Mouse (Mus musculus): ENCODE data around the gene Rel. TPM values are rescaled to one million over a fixed set of nuclear protein-coding genes. Genes with fewer than 3 reads are reported as not detected.
A peak's percentile ranks its signal among the peaks of the same experiment; 100 is the strongest.
"Not testable (repeated sequence)": the region's sequence is repeated elsewhere in the genome, so short reads cannot be mapped to it uniquely, and the experiment has no call there.

Rel gene
- total RNA-seq (2021), result 1 to 10 TPM; 3.5 to 3.8 TPM

GRCm38 (mm10) chr11:23770760-23771506 lies at the start of gene Rel:
Gene Rel, minus strand, starts transcription at chr11:23770970.
- peak; percentile 90 to 94 for DNase-seq (ENCODE audit: low spot score in 2 of 2)
- intact Hi-C loops (cut with DNase I), result loop anchor here (5.0 kb wide), 1 partner anchor 126 kb away; the partner anchor contains the start of gene Papolg

DNA sequence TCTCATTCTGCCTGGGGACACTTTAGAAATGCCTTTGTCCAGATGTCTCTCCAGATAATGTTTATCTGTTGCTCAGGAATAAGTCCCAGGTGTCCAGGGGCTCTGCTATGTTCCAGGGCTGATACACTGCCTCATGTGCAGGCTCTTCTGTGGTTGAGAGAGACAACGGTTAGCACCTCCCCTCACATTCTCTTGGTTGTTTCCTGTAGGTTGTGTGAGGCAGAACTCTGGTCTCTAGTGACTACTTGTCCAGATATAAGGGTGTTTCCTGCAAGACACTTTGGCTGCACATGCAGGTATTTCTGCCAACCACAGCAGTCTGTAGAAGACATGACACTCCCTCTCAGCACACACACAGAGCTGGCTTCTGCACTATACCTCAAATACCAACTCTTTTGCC lies 48.0 kb upstream of the Rel start:
- intact Hi-C loops (cut with DNase I), result no loop called here
- DNase-seq (ENCODE audit: low spot score in 2 of 2), result no peak

GRCm38 (mm10) chr11:23810741-23811140 lies 40.0 kb upstream of the Rel start:
- intact Hi-C loops (cut with DNase I), result no loop called here
- DNase-seq (ENCODE audit: low spot score in 2 of 2), result no peak

DNA sequence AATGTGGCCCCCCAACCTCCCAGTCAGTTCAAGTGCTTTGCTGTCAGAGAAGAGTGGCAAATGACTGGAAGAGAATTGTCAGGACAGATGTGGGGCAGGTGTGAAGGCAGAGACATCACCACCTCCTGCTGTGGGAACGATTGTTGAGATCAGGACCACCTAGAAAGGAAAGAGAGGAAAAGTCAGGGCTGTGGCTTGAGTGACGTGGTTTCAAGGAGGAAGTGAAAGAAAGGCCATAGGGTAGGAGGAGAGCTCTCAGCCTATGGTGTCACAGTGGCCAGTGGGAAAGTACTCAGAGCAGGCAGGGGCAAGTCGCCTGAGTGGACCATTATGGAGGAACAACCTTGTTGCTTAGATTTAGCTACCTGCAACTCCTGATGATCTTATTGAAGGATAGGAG lies 34.9 kb upstream of the Rel start:
- DNase-seq (ENCODE audit: low spot score in 2 of 2), result no peak
- intact Hi-C loops (cut with DNase I), result no loop called here

DNA sequence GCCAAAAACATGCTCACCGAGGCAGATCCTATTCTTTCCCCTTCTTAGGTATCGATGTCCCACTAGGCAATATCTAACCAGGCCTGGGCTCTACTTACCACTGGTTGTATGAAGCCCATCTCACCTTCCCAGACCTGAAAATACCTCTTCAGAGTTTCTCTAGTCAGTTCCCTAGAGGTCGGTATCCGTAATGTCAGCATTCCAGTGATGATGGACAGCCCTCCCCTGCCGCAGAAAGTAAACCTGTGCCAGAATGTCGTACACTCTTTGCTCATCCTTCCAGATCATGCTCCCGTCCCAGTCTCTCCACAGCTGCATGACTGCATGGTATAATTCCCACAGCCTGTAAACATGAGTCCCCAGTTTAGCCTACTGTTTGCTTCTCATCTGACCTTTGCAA lies 32.4 kb upstream of the Rel start:
- intact Hi-C loops (cut with DNase I), result no loop called here

DNA sequence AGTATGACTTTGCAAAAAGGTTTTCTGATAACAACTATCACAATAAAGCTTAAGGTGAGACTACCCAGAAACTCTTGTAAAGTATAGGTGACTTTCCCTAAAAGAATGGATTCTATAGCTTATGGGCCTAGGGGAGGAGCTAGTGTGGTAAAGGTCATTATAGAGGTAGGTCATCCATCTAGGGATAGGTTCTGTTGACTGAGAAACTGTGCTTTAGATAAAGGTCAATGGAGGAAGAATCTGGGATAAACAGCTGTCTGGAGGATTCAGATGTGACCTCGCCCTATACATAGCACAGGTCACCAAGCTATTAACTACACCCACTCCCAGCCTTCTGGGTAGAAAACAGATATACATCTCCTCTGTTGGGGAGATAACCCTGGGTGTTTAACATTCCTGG lies 31.5 kb upstream of the Rel start:
- intact Hi-C loops (cut with DNase I), result no loop called here
- DNase-seq (ENCODE audit: low spot score in 2 of 2), result no peak

More for the DNA sequence above, 32.4 kb upstream of the Rel start:
- no peak for DNase-seq (ENCODE audit: low spot score in 2 of 2)

- no peak for DNase-seq (ENCODE audit: low spot score in 2 of 2)
- intact Hi-C loops (cut with DNase I), result no loop called here
Measured at GRCm38 (mm10) chr11:23801851-23802250, 31.1 kb upstream of the Rel start.

GRCm38 (mm10) chr11:23783677-23784076 lies 12.9 kb upstream of the Rel start:
- intact Hi-C loops (cut with DNase I); DNase-seq (ENCODE audit: low spot score in 2 of 2): not testable (repeated sequence)

DNA sequence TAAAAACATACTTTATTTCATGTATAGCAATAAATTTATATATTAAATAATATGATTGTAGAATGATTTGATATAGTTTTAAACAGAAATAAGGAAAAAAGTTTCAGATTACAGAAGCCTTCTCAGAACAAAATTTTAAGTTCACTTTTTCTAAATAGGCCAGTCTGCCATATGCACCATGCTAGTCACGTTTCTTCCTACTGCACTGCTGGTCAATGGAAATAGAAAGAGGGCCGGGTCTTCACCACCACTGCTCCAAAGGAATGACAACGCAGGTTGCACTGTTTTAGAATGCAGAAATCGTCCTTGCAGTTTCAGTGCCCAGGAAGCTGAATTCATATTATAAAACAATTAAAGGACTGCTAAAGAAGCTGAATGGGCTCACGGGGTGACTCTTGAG lies 12.3 kb upstream of the Rel start:
- DNase-seq (ENCODE audit: low spot score in 2 of 2), result no peak
- intact Hi-C loops (cut with DNase I), result no loop called here

- no peak for DNase-seq (ENCODE audit: low spot score in 2 of 2)
- intact Hi-C loops (cut with DNase I), result no loop called here
Measured at GRCm38 (mm10) chr11:23782038-23782437, 11.3 kb upstream of the Rel start.

DNA sequence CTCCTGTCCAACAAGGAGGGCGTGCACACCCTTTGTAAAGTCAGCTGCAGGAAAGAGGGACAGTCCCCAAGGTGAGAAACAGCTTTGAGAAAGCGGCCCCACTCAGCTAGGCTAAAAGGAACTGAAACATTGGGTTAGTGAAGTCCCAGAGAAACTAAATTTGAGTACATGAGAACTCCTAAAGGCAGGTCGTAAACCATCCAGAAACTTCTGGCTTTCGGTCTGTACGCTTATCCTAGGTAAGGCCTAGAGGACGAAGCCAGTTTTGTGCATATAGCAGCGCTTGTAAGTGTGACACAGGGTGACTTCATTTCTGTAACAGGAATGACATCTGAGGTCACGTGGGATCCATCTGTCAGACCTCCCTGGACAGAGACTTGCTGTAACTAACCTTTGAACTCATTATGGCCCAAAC lies 8.0 kb upstream of the Rel start:
- intact Hi-C loops (cut with DNase I), result no loop called here
- no peak for DNase-seq (ENCODE audit: low spot score in 2 of 2)

GRCm38 (mm10) chr11:23772471-23772870 lies 1.7 kb upstream of the Rel start:
- intact Hi-C loops (cut with DNase I), result loop anchor here (5.0 kb wide), 1 partner anchor 125 kb away; the partner anchor contains the start of gene Papolg

GRCm38 (mm10) chr11:23771507-23772097 lies 832 bp upstream of the Rel start:
- DNase-seq (ENCODE audit: low spot score in 2 of 2), result peak in 1 of 2 experiments; percentile 40
- intact Hi-C loops (cut with DNase I), result loop anchor here (5.0 kb wide), 1 partner anchor 126 kb away; the partner anchor contains the start of gene Papolg

More at GRCm38 (mm10) chr11:23772471-23772870, 1.7 kb upstream of the Rel start:
- no peak for DNase-seq (ENCODE audit: low spot score in 2 of 2)

DNA sequence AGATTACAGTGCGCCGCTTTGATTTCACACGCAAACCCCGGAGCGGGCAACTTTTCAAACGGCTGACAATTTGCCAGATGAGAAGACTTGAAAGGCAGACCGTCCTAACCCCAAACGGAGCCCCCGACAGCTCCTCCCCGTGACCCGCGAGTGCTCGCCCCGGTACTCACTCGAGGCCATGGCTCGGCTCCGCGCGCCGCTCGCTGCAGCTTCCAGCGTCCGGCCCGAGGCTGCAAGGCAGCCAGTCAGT lies 335 bp downstream of the Rel start:
- DNase-seq (ENCODE audit: low spot score in 2 of 2), result no peak
- intact Hi-C loops (cut with DNase I), result loop anchor here (5.0 kb wide), 1 partner anchor 127 kb away; the partner anchor contains the start of gene Papolg

DNA sequence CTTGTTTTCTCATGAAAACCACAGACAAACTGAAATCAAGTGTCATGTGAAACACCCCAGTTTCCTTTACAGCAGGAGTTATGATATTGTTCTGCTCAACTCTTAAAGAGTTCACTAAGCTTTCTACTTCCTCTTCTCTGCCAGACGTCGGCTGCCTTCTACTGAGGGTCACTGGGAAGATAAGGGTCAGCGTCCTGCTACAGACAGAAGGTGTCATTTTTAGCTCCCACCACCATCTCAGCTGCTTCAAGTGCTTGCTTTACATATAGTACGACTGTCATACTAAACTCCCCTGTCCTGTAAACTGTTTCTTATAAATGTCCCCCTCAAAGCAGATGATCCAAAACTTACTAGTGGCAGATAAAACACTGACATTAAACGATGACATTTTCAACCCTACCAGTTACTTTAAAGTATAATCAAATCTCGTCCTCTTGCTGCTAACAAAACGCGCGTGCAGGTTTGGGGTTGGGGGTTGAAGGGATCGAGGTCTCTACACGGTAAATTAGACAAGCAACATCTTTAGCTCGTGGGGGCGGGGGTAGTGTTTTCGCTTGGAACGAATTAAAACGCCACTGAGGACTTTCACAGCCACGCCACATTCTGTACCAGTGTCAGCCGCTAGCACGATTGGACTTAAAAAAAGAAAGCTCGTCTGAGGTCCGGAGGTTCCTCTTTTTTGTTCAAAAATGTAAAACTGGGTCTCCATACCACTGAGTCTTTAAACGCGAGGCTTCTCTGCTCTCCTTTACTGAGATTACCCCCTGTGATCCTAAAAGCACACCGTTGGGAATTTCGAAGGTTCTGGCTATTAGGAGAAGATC lies 872 bp downstream of the Rel start:
- intact Hi-C loops (cut with DNase I), result loop anchor here (5.0 kb wide), 1 partner anchor 127 kb away; the partner anchor contains the start of gene Papolg
- DNase-seq (ENCODE audit: low spot score in 2 of 2), result peak; percentile 11 to 20

GRCm38 (mm10) chr11:23769033-23769432 lies 1.7 kb downstream of the Rel start:
- DNase-seq (ENCODE audit: low spot score in 2 of 2), result no peak
- intact Hi-C loops (cut with DNase I), result no loop called here

DNA sequence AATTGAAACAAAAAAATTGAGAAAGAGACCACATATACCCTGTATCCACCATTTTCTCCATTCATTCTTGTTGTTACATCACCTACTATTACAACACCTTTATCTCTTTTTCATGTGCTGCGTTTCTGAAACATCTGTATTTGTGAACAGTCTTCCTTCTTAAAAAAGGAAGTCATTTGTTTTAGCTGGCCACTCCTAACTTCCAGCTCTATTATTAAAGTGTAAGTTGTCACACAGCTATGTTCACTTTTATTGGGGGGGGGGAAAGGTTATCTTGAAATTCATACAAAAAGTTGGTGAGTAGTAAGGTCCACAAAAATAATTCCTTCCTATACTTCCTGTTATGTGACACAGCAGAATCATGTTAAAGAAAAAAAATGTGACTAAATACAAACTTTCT lies 2.8 kb downstream of the Rel start:
- DNase-seq (ENCODE audit: low spot score in 2 of 2), result no peak
- intact Hi-C loops (cut with DNase I), result no loop called here

GRCm38 (mm10) chr11:23767369-23767768 lies 3.4 kb downstream of the Rel start:
- intact Hi-C loops (cut with DNase I); DNase-seq (ENCODE audit: low spot score in 2 of 2): not testable (repeated sequence)

- intact Hi-C loops (cut with DNase I), result no loop called here
- DNase-seq (ENCODE audit: low spot score in 2 of 2), result no peak
Measured at GRCm38 (mm10) chr11:23762635-23763034, 8.1 kb downstream of the Rel start.

DNA sequence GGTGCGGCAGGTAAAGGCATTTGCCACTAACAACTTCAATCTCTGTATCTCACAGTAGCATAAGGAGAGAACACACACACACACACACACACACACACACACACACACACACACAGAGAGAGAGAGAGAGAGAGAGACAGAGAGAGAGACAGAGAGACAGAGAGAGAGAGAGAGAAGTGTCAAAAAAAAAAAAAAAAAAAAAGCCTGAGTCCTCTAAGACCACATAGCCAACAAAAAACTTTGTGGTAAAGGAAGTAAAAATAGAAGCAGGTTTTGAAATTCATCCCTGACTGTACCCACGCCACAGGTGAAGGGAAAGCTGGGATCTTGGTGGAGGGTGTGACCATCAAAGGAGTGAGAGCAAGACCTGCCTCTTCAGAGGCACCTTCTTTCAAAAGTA lies 12.6 kb downstream of the Rel start:
- intact Hi-C loops (cut with DNase I), result no loop called here

More for the DNA sequence above, 12.6 kb downstream of the Rel start:
- DNase-seq (ENCODE audit: low spot score in 2 of 2), result no peak

Data from left cerebral cortex, postnatal 25 days (tissue).